Mouse (Mus musculus): ENCODE measurements around the gene Ms4a14.
"Not testable (repeated sequence)": the region's sequence is repeated elsewhere in the genome, so short reads cannot be mapped to it uniquely, and the experiment has no call there.

The Ms4a14 gene

DNA sequence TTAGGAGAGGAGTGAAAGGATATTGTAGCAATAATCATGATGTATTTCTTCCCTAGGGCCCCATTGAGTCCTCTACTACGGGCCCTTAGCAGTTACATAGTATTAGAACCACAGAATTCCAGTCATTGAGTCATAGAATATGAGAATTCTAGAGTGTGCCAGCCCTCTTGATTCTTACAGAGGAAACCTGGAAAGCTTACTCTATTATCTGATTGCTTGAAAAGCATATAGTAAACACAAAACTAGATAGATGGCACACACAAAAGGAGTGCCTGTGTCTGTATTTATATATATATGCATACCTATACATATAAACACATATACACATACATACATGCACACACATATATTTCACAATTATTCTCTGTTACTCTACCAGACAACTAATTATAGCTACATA, at the start of gene Ms4a14:
Gene Ms4a14, minus strand, starts transcription at position 101 of the 400 bp plus-strand sequence.
- no peak for DNase-seq

DNA sequence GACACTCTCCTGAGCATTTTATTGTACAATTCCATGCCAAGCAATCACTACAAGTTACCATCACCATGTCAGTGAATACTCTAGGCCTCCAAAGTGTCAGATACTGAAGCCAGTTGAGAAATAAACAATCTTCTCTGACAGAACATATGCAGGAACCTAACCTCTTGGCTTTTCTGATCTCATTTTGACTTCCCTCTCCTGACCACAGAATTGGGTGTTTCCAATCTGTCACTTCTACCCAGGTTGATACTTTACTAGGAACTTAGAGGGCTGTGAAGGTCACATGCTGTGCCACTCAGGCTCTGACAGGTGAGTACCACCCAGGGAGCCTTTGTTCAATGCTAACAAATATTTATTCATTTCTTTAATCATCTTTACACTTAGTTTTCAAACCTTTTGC, 47.7 kb upstream of the Ms4a14 start:
- no peak for DNase-seq

GRCm38 (mm10) chr19:11360106-11360505, 45.9 kb upstream of the Ms4a14 start:
- no peak for DNase-seq

- DNase-seq: no peak
Measured at GRCm38 (mm10) chr19:11355730-11356129, 41.5 kb upstream of the Ms4a14 start.

DNA sequence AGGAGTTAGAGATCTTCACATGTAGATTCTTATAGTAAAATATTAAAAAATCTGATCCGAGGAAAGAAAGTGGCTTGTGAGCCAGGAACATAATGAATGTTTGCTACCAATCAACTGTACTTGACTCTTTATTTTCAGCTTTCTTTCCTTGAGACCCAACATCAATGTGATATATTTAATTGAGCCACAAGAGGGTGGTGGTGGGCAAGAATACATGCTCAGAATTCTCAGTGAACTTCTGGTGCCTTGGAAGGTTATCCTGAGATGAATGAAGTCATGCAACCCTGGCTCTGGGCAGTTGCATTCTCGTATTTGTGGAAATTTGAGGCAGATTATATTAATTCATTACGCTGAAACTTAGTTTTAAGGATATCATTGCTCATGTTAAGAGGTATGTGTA, 37.6 kb upstream of the Ms4a14 start:
- no peak for DNase-seq

DNA sequence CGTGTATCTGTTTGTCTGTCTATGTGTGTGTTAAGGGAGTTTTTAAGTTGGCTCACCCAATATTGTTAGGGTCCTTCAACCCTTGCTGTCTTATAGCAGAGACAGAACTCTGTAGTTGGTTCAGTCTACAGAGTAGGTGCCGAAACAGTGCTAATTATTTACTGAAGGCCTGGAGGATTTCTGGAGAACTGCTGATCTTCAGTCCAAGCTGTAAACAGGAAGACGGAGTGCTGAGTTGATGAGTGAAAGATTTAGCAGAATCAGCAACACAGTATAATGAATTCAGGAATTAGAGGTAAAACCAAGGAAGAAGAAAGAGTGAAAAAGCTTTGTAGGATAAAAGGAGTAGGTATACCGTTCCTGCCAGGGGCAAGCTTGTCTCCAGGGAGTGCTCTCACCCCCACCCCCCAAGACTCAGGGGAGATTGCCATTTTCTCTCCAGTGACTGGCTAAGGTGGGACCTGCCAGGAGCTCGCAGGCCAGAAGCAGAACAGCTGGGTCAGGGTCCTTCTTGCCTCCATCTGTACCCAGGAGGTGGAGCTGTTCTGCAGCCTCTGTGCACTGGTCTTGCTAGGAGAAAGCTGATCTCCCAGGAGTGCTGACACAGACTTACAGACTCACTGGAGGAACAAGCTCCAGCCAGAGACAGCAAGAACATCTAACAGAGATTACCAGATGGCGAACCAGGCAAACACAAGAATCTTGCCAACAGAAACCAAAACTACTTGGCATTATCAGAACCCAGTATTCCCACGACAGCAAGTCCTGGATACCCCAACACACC, 35.6 kb upstream of the Ms4a14 start:
- DNase-seq: peak; percentile 51

DNA sequence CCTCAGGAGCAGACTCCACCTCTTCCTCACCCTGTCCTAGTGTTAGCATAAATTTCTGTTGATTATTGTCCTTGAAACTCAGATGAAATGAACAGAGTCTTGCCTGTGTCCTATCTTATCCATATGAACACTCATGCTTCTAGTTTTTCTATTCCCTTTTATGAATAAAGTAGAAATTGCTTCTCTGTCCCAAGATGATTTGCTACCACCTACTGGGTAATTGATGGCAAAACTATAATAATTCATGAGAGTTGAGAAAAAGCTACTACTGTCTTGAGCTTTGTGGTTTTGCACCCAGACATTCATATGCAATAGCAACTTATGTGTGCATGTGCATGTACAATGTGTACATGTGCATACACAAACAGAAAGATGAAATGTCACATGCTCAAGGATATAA, 29.7 kb upstream of the Ms4a14 start:
- no peak for DNase-seq

DNA sequence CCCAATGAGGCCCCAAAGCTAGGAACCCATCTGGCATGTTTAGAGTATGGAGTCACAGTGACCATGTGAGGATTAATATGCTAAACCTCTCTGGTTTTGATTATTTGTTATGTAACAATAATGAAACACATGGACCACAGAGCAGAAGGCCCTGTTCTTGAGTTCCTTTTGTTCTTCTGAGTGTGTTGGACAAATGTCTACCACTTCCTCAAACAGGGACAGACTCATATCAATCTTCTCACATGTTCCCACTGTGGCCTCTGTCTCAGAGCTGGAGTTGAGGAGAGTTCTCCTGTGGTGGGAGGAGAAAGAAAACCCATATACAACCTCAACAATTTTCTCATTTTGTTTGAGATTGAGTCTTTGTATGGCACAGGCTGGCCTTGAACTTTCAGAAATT, 28.9 kb upstream of the Ms4a14 start:
- no peak for DNase-seq

GRCm38 (mm10) chr19:11335932-11336331, 21.7 kb upstream of the Ms4a14 start, which contains the start of gene Ms4a7:
TSS of gene Ms4a7 (minus strand) at chr19:11336146.
- DNase-seq: no peak

GRCm38 (mm10) chr19:11321123-11321522, 6.9 kb upstream of the Ms4a14 start:
- DNase-seq: no peak

- DNase-seq: no peak
Measured at GRCm38 (mm10) chr19:11316786-11317185, 2.5 kb upstream of the Ms4a14 start.

- no peak for DNase-seq
Measured at GRCm38 (mm10) chr19:11308888-11309287, 5.4 kb downstream of the Ms4a14 start.

DNA sequence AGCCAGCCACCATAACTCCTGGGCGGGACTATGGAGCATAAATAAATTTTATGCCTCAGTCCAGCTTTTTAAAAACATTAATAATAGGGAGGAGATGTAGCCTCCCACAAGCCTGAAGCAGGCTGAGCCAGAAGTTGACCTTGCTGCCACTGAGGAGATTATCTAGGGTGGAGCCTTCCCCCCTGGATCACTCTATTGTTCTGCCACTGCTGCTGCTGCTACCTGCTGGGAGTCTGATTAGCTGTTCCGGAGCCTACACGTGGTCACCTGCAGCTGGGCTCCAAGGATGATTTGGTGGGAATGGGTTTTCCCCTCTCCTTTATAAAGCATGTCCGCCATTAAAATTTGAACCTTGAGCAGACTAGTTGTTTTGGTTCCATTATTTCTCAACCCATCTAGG, 14.7 kb downstream of the Ms4a14 start:
- DNase-seq: not testable (repeated sequence)

- DNase-seq: no peak
Measured at GRCm38 (mm10) chr19:11298939-11299338, 15.3 kb downstream of the Ms4a14 start.

DNA sequence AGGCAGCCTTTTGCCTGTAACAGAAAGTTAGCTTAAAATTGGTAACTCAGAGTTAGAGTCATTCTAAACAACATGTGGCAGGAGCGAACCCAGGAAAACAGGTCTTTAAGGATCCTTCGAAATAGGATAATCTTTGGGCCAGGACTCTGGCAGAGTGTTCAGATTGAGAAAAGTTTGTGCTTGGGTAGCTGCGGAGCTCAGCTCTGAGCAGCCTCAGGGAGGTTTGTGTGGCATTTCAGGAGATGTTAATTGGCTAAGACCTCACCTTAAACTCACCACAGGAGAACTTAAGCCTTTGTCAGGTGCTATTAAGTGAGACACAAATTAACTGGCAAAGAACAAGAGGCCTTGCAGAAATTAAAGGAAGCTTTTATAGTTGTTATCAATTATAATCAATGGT, 20.6 kb downstream of the Ms4a14 start:
- not testable (repeated sequence) for DNase-seq

DNA sequence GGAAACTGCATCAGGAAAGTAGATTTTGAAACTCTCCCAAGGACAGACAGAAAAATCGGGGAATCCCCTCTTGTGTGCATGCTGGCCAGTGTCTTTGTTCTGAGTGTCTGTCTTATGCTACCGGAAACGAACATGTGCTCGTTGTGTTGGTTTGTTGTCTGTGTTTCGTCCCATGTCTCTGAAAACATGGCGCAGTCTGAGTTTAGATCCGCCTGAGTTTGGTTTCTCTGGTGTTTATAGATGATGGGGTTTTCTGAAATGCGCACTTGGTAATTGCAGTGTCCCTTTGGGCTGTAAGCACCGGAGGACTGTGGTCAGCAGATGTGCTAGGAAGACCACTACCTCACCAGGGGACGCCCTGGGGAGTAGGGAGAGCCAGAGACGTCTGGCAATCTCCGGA, 21.3 kb downstream of the Ms4a14 start:
- peak; percentile 1 for DNase-seq

DNA sequence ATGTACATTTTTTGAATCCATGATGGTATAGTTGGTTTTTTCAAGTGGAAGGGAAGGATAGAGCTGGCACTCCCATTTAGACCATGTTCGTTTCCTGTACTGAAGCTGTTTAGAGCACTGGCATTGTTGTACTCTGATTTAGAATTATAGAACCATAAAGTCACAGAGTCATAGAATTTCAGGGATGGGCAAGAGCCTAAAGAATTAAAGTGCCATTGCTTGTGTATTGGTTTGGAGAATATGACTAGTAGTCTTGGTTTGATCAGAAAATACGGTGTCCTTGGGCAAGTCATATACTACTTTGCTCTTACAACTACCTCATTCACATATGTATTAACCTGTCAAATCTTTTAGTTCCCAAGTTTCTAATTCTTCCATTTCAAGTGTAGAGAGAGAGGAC, 30.5 kb downstream of the Ms4a14 start, which contains the start of gene Ms4a5:
Gene Ms4a5, minus strand, starts transcription at position 101 of the 400 bp plus-strand sequence.
- DNase-seq: no peak

GRCm38 (mm10) chr19:11280223-11280622, 34.0 kb downstream of the Ms4a14 start:
- no peak for DNase-seq

DNA sequence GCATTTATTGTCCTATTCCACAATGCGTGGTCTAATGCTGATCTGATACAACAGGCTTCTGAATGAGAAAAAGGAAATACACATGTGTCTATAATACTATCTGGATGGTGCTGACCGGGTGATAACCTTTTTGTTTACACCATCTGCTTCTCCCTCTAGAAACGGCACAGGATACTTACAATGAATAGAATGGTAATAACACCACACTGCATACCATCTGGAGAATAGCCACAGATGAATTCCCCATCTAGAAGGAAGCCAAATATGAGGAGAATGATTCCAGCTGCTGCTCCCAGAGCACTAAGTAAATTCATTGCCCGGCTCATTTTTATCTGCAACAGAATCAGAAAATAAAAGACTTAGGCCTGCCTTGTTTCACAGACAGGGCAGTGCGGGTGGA, 37.8 kb downstream of the Ms4a14 start:
- peak; percentile 2 for DNase-seq

- no peak for DNase-seq
Measured at GRCm38 (mm10) chr19:11266956-11267355, 47.3 kb downstream of the Ms4a14 start.

DNA sequence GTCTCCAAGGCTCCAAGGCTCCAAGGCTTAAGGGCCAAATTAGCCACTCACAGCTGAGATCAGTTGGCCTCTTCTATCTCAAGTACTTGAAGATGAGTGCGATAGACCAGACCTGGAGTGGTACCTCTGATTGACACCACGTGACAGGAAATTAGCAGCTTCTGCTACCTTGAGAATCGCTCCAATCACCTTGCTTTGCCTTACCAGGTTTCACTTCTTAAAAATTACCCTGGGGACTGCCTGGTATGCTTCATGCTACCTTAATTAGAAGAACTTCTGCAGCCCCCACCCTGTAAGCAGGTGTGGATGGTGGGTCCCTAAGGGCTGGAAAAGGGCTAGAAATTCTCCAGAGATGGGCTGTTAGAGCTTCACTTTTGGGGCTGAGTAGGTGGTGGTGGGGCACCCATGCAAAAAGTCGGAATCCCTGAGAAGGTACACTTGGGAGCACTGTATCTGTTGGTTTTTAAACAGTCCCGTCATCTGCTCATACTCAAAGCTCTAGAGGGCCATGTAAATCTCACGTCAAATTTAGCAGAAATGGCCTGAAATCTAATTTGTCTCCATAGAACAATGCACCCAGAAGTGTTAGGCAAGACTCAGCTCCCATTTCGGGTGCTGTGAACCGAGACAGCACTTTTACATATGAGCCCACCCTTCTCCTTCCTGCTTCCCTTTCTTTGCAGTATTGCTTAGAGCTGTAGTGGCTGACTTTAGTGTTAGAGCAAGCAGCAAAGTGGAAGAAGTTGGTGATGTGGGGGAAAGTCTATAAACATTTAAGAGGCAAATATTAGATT, 48.0 kb downstream of the Ms4a14 start, which contains the start of gene Ms4a1:
Gene Ms4a1, minus strand, starts transcription at position 190 of the 794 bp plus-strand sequence.
- DNase-seq: no peak

- no peak for DNase-seq
Measured at GRCm38 (mm10) chr19:11264602-11265185, 49.6 kb downstream of the Ms4a14 start.

DNA sequence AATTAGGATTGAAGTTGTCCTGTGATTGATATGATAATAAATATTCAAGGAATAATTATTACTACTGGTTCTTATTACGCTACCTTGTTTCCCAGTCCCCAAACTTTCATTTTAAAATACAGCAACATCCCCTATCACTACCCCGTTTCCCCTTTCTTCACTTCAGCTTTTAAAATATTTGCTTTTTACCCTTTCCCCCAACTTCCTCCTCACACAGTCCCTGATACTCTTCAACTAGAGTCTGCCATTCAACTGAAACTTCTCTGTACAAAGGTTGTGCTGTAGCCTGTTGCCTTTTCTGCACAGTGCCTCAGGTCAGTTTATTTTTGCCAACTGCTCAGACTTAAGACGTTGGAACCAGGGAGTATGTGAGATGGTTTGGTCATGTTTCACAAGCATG, 50.7 kb downstream of the Ms4a14 start:
- DNase-seq: no peak
